Mouse (Mus musculus) spleen, adult 2 months (tissue): ENCODE results near the gene Cul4a.

Experiments used
- CTCF ChIP-seq: fragments of 200-500 bp; IDR thresholded peaks from 2 replicates; pipeline ENCODE4 v1.5.1; 2011; ENCODE audit warnings: mild to moderate bottlenecking, inconsistent platforms; ENCODE audit not compliant: insufficient read depth, insufficient read length, insufficient replicate concordance; ENCODE audit errors: extremely low read depth
- POLR2A ChIP-seq: fragments of 200-500 bp; IDR thresholded peaks from 2 replicates; pipeline ENCODE4 v1.6.1; 2011; ENCODE audit warnings: low read depth, low read length, inconsistent platforms

DNA sequence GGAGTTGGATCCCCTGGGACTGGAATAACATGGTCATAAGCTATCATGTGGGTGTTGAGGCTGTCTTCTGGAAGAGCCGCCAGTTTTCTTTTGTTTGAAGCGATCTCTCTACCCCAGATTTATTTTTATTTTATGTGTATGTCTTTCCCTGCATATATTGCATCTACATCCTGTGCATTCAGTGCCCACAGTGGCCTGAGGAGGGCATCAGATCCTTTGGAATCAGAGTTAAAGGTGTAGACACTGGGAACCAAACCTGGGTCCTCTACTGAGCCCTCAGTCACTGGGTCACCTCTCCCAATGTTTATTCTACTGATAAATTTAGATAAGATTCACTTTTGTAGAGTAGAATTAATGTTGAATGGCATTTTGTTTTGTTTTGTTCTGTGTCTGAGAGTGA, 43.9 kb downstream of the Cul4a start:
- no peak for TF ChIP-seq POLR2A
- TF ChIP-seq CTCF = no peak
